ENCODE assay signal across 9 mouse cellular contexts in the genomic region with DNA sequence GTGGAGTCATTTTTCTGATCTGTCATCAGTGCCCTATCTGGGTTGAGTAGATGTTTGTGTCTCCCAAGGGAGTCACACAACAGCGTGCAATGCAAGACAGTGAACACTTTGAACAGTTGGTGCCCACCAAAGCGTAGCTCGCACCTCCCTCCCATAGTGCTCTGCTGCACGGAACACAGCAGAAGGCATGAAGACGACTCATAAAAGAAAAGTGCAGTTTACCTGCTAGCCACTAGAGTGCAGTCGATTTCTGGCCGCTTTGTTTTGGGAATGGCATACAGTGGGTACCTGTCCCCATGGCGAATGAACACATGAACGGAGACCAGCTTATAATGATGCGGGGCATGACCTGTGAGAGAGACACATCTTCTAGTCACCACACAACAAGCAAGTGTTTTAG. TPM values are rescaled to one million over a fixed set of nuclear protein-coding genes. Genes with fewer than 3 reads are reported as not detected.
DNase-seq lines count a peak whose midpoint lies in the region; ATAC-seq and TF ChIP-seq lines count a peak whose summit lies in the region.
"Had no signal": no experiment of that assay in that cellular context is flagged by ENCODE, and none has a peak within 500 bp of the region (broad histone marks: within the 10 kb centered on the region; RNA-seq: fewer than 3 reads in every experiment).

No protein-coding gene starts in this region.

- H3K27ac ChIP-seq in hindbrain, embryonic 11.5 days (ENCODE audit: low read depth, low read length): peak overlapping the region; percentile 75; the same call in 1 of the 2 replicates
- no peak overlapping the region for H3K27ac ChIP-seq in limb, embryonic 14.5 days (replicated peaks; ENCODE audit: low read depth, low read length)
- H3K27ac ChIP-seq: lung, embryonic 15.5 days had no signal

- no peaks in the 10 kb centered on the region for H3K36me3 ChIP-seq in hindbrain, embryonic 11.5 days (ENCODE audit: control insufficient read depth, insufficient read depth, low read length)
- H3K36me3 ChIP-seq in limb, embryonic 14.5 days (ENCODE audit: control insufficient read depth, insufficient read depth, low read length): 0 out of 2 replicates have a peak, but pooled peaks cover 4% of the 10 kb centered on the region
- H3K36me3 ChIP-seq: lung, embryonic 15.5 days had no signal

- no peak overlapping the region for H3K4me2 ChIP-seq in hindbrain, embryonic 11.5 days (replicated peaks; ENCODE audit: low read depth, low read length)
- H3K4me2 ChIP-seq in limb, embryonic 14.5 days (replicated peaks; ENCODE audit: low read depth, low read length, severe bottlenecking): no peak overlapping the region
- H3K4me2 ChIP-seq: lung, embryonic 15.5 days had no signal

- peaks cover 4% of the 10 kb centered on the region; the same call in 1 of the 2 replicates for H3K4me1 ChIP-seq in hindbrain, embryonic 11.5 days (replicated peaks; ENCODE audit: control insufficient read depth, insufficient read depth, low read length)
- H3K4me1 ChIP-seq in limb, embryonic 14.5 days (ENCODE audit: control insufficient read depth, insufficient read depth, low read length): peaks cover 15% of the 10 kb centered on the region
- H3K4me1 ChIP-seq: lung, embryonic 15.5 days had no signal

- no peaks in the 10 kb centered on the region for H3K27me3 ChIP-seq in hindbrain, embryonic 11.5 days (ENCODE audit: control insufficient read depth, insufficient read depth, low read length)
- no peaks in the 10 kb centered on the region for H3K27me3 ChIP-seq in limb, embryonic 14.5 days (ENCODE audit: control insufficient read depth, insufficient read depth, low read length)

- peak; percentile 63 for DNase-seq in layer of hippocampus, adult 11-12 months (ENCODE audit: low spot score)
- no peak for DNase-seq in layer of hippocampus, adult 8-10 months (ENCODE audit: low spot score in 2 of 2)
- peak; percentile 70 for DNase-seq in ES-CJ7 (ENCODE audit: low read depth, low spot score)
- DNase-seq in embryo, embryonic 10.5 days (ENCODE audit: low spot score): peak; percentile 70
- DNase-seq in hindbrain, embryonic 11.5 days (ENCODE audit: low spot score): peak; percentile 54
- no peak for DNase-seq in limb, embryonic 14.5 days (ENCODE audit: low spot score)
- no peak for DNase-seq in layer of hippocampus, postnatal 25 days (ENCODE audit: extremely low spot score in 1 of 2, low spot score in 1 of 2)

- no peak for TF ChIP-seq POLR2A in limb, embryonic 14.5 days (IDR thresholded peaks at IDR 0.05; ENCODE audit: borderline replicate concordance, extremely low read depth, insufficient read depth, insufficient read length)

- peak; percentile 34; the same call in 1 of the 2 replicates for ATAC-seq in hindbrain, embryonic 11.5 days (ENCODE audit: low FRiP score)
- peak; percentile 56; the same call in 1 of the 2 replicates for ATAC-seq in limb, embryonic 14.5 days (ENCODE audit: low FRiP score, low read depth)
- peak; percentile 75 for ATAC-seq in neutrophil, adult 5-6 weeks (ENCODE audit: extremely low read depth, insufficient number of reproducible peaks, low FRiP score, poor library complexity, severe bottlenecking)

- H3K9ac ChIP-seq in hindbrain, embryonic 11.5 days (ENCODE audit: low read depth, low read length): no peak overlapping the region
- no peak overlapping the region for H3K9ac ChIP-seq in limb, embryonic 14.5 days (ENCODE audit: low read depth, low read length, severe bottlenecking)
- H3K9ac ChIP-seq: lung, embryonic 15.5 days had no signal

- WGBS in hindbrain, embryonic 11.5 days: 42% methylated on average over 10 of the region's 10 CpGs
- WGBS in limb, embryonic 14.5 days: 32% methylated on average over 10 of the region's 10 CpGs

- no peaks in the 10 kb centered on the region for H3K9me3 ChIP-seq in hindbrain, embryonic 11.5 days (ENCODE audit: control insufficient read depth, low read length)
- no peaks in the 10 kb centered on the region for H3K9me3 ChIP-seq in limb, embryonic 14.5 days (ENCODE audit: control insufficient read depth, low read length)
- H3K9me3 ChIP-seq: lung, embryonic 15.5 days had no signal

- no peak overlapping the region for H3K4me3 ChIP-seq in hindbrain, embryonic 11.5 days (ENCODE audit: low read depth, low read length)
- no peak overlapping the region for H3K4me3 ChIP-seq in limb, embryonic 14.5 days (replicated peaks; ENCODE audit: low read length)
- H3K4me3 ChIP-seq: lung, embryonic 15.5 days had no signal

RNA-seq across cellular contexts. Expression of gene Pxylp1, which starts 53.6 kb away (rescaled TPM):
- total RNA-seq in layer of hippocampus, adult 8-10 months (2022): 10 to 100 TPM; 15.2 to 22.6 (median 20.5) TPM
- 40.3 and 44.1 TPM in 2 replicates for polyA plus RNA-seq in hindbrain, embryonic 11.5 days (2014; fragmentation: Nextera tagmentation; extraction: Ambion mirVana)
- polyA plus RNA-seq in limb, embryonic 14.5 days (2012; rRNA removed): 26.0 and 29.7 TPM in 2 replicates
- polyA plus RNA-seq in limb, embryonic 14.5 days (2014; fragmentation: Nextera tagmentation; extraction: Ambion mirVana): 27.7 and 29.3 TPM in 2 replicates
- 2.3 and 2.6 TPM in 2 replicates for total RNA-seq in neutrophil, adult 5-6 weeks (2017)
- 10 to 100 TPM; 15.4 to 16.3 TPM for total RNA-seq in layer of hippocampus, postnatal 25 days (2021)

Comparison
In these comparisons a context has a peak if more than half of its experiments do, and no peak if none do; other contexts are left out.
1. DNase-seq: peak in layer of hippocampus, adult 11-12 months (single experiment), ES-CJ7 (single experiment), embryo, embryonic 10.5 days (single experiment) and hindbrain, embryonic 11.5 days (single experiment); none in layer of hippocampus, adult 8-10 months (0 of 2), limb, embryonic 14.5 days (single experiment) and layer of hippocampus, postnatal 25 days (0 of 2).
2. Peak in every context shown above with its lines, with median percentiles within 50 percentile points of each other: ATAC-seq.